Mouse (Mus musculus) small intestine, adult 2 months (tissue): Measurements from ENCODE around the gene D930048N14Rik. TPM values are rescaled to one million over a fixed set of nuclear protein-coding genes. Genes with fewer than 3 reads are reported as not detected.
"Not testable (repeated sequence)": the region's sequence is repeated elsewhere in the genome, so short reads cannot be mapped to it uniquely, and the experiment has no call there.

ENCODE experiments used
- H3K27ac ChIP-seq: fragments of 200-500 bp; 2 replicates; pipeline ENCODE4 v1.5.1; 2012; ENCODE audit warnings: low read depth, low read length, control low read depth, inconsistent platforms; ENCODE audit not compliant: insufficient read depth
- H3K27me3 ChIP-seq: fragments of 200-500 bp; 2 replicates; pipeline ENCODE4 v1.6.1; 2012; ENCODE audit warnings: mild to moderate bottlenecking, moderate library complexity, low read length, inconsistent platforms; ENCODE audit not compliant: control insufficient read depth, insufficient read depth
- H3K36me3 ChIP-seq: fragments of 200-500 bp; 2 replicates; pipeline ENCODE4 v1.6.1; 2012; ENCODE audit warnings: mild to moderate bottlenecking, low read length, control low read depth, inconsistent platforms; ENCODE audit not compliant: control insufficient read depth, insufficient read depth
- H3K4me1 ChIP-seq: fragments of 200-500 bp; 2 replicates; pipeline ENCODE4 v1.6.1; 2012; ENCODE audit warnings: low read length, inconsistent platforms, mixed read lengths; ENCODE audit not compliant: control insufficient read depth, insufficient read depth, insufficient read length
- H3K4me3 ChIP-seq: fragments of 200-500 bp; 2 replicates; pipeline ENCODE4 v1.5.1; 2012; ENCODE audit warnings: low read depth, mild to moderate bottlenecking, control low read depth, inconsistent platforms, low read length, moderate library complexity
- CTCF ChIP-seq: fragments of 200-500 bp; IDR thresholded peaks from 2 replicates; pipeline ENCODE4 v1.5.1; 2012; ENCODE audit warnings: low read depth, mild to moderate bottlenecking, control low read depth, inconsistent platforms, low read length, moderate library complexity, mixed read lengths; ENCODE audit not compliant: insufficient replicate concordance, insufficient read length; ENCODE audit errors: extremely low read depth
- POLR2A ChIP-seq: fragments of 200-500 bp; IDR thresholded peaks from 2 replicates; pipeline ENCODE4 v1.6.1; 2012; ENCODE audit warnings: low read depth, mild to moderate bottlenecking, control low read depth, inconsistent platforms, low read length, moderate library complexity
- WGBS: fragments of 180-500 bp; shearing (Covaris S2); methylation state at CpG from one replicate; pipeline ENCODE4 v1.1.7; 2018; 5-methylcytosine and 5-hydroxymethylcytosine counted together
- polyA plus RNA-seq: library from polyadenylated mRNA; depleted of rRNA; stranded (reverse); fragments of >200 nt; gene quantifications from 2 replicates; pipeline ENCODE4 v1.2.3, GENCODE M21; 2012

The D930048N14Rik gene
- polyA plus RNA-seq, 1 experiment, result 2.4 TPM

DNA sequence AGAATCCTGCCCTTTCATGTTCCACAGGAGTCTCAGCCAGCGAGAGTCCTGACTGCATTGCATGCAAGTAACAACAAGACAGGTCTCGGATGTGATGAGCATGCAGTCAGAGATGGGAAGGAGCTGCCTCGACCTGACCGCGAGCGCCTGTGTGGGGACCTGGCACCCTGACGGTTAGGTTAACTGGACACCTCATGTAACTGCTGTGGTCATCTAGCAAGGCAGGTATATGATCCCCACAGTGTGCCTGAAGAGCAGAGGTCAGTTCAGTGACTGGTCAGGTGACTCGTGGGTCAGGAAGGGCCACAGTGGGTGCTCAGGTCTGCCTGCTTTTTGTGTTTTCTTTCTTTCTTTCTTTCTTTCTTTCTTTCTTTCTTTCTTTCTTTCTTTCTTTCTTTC is 31.2 kb downstream of the D930048N14Rik start:
- Histone ChIP-seq H3K4me3 (no peak overlapping the region), H3K4me1 (peaks cover 3% of the 10 kb centered on the region; the same call in 1 of the 2 replicates), H3K27me3 (no peaks in the 10 kb centered on the region), H3K36me3 (peaks cover 5% of the 10 kb centered on the region), H3K27ac (no peak overlapping the region)
- 45% methylated on average over 8 of the region's 8 CpGs for WGBS
- no peak for TF ChIP-seq POLR2A
- no peak for TF ChIP-seq CTCF

- peaks cover 18% of the 10 kb centered on the region for H3K36me3 ChIP-seq
- under 1% methylated on average over 60 of the region's 60 CpGs for WGBS
- no peaks in the 10 kb centered on the region for H3K27me3 ChIP-seq
- H3K4me1 ChIP-seq, result peaks cover 2% of the 10 kb centered on the region; the same call in 1 of the 2 replicates
- TF ChIP-seq POLR2A (peak; percentile 52; the same call in 1 of the 2 replicates), CTCF (no peak)
- peak within 1 kb of the TSS; percentile 97 for H3K27ac ChIP-seq
- H3K4me3 ChIP-seq, result peak within 1 kb of the TSS; percentile 90
Observed at GRCm38 (mm10) chr11:51688330-51689328, 37.9 kb downstream of the D930048N14Rik start, which contains the start of gene 0610009B22Rik. Gene 0610009B22Rik (minus strand): TSS chr11:51688874.

- Histone ChIP-seq H3K36me3 (peaks cover 19% of the 10 kb centered on the region), H3K4me1 (peaks cover 2% of the 10 kb centered on the region; the same call in 1 of the 2 replicates), H3K27me3 (no peaks in the 10 kb centered on the region), H3K4me3 (no peak overlapping the region), H3K27ac (peak overlapping the region; percentile 97)
- TF ChIP-seq CTCF (no peak), POLR2A (no peak)
- WGBS, result 16% methylated on average over 6 of the region's 6 CpGs
Observed at GRCm38 (mm10) chr11:51689343-51689742, 38.6 kb downstream of the D930048N14Rik start.

GRCm38 (mm10) chr11:51690597-51690996 is 39.8 kb downstream of the D930048N14Rik start:
- H3K27me3 ChIP-seq, result not testable (repeated sequence)
- WGBS, result 77% methylated on average over 3 of the region's 3 CpGs

DNA sequence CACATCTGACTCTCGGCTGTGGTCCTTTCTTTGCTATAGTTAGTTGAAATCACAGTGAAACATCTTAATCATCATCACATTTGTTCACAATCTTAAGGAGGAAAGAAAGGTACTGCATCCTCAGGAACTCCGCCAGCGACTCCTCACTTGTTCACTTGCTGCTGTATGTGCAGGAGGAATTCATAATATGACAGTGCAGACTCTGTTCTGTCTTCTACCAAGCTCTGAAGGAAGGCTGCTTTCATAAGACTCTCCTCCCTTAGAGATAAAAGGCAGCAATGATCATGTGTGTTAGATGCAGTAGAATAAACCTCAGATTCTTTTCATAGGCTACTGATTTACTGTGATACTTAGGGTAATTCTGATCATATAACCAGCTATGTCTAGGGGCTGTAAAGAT is 44.2 kb downstream of the D930048N14Rik start:
- Histone ChIP-seq H3K4me3 (no peak overlapping the region), H3K36me3 (peaks cover 58% of the 10 kb centered on the region), H3K27ac (no peak overlapping the region), H3K27me3 (no peaks in the 10 kb centered on the region), H3K4me1 (no peaks in the 10 kb centered on the region)
- TF ChIP-seq CTCF (no peak), POLR2A (no peak)
- WGBS, result 98% methylated on average over 3 of the region's 3 CpGs

More at GRCm38 (mm10) chr11:51690597-51690996, 39.8 kb downstream of the D930048N14Rik start:
- not testable (repeated sequence) for H3K4me3 ChIP-seq, H3K27ac ChIP-seq, H3K4me1 ChIP-seq
- peaks cover 21% of the 10 kb centered on the region for H3K36me3 ChIP-seq

GRCm38 (mm10) chr11:51702831-51703230 is 52.1 kb downstream of the D930048N14Rik start:
- peaks cover 86% of the 10 kb centered on the region for H3K36me3 ChIP-seq
- 80% methylated on average over 3 of the region's 3 CpGs for WGBS
- H3K27me3 ChIP-seq, result no peaks in the 10 kb centered on the region
- no peak for TF ChIP-seq POLR2A
- TF ChIP-seq CTCF, result no peak
- H3K4me3 ChIP-seq, result no peak overlapping the region
- H3K27ac ChIP-seq, result no peak overlapping the region
- H3K4me1 ChIP-seq, result no peaks in the 10 kb centered on the region

DNA sequence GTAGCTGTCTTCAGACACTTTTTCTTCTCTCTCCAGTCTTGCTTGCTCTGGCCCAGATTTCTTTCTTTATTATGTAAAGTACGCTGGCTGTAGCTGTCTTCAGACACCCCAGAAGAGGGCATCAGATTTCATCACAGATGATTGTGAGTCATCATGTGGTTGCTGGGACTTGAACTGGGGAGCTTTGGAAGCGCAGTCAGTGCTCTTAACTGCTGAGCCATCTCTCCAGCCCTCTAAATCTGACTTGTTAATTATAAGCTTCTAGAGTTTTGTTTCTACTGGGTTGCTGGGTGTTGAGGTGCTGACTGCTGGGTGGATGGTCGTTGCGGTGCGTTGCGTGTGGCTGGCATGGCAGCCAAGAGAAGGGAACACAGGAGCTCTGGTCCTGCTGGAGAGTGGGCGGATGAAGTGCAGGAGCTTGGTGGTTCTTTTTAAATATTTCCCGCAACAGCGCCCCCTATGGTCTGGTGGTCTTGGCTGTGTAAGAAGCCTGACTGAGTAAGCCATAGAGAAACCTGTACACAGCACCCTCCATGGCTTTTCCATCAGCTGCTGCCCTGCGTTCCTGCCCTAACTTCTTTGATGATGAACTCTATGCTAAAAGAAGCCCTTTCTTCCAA is 52.7 kb downstream of the D930048N14Rik start:
- Histone ChIP-seq H3K36me3 (peaks cover 84% of the 10 kb centered on the region), H3K27ac (no peak overlapping the region), H3K4me3 (no peak overlapping the region), H3K4me1 (no peaks in the 10 kb centered on the region), H3K27me3 (no peaks in the 10 kb centered on the region)
- WGBS, result 79% methylated on average over 10 of the region's 10 CpGs
- TF ChIP-seq CTCF, result peak; percentile 40; the same call in 1 of the 2 replicates
- TF ChIP-seq POLR2A, result no peak
